ENCODE assay signal across 8 mouse cellular contexts in genomic region chr2:116071571-116072320, GRCm38 (mm10). TPM values are rescaled to one million over a fixed set of nuclear protein-coding genes. Genes with fewer than 3 reads are reported as not detected.
DNase-seq lines count a peak whose midpoint lies in the region; ATAC-seq and TF ChIP-seq lines count a peak whose summit lies in the region.

No protein-coding gene starts in this region.

- H3K4me1 ChIP-seq in forebrain, embryonic 13.5 days = peaks cover 48% of the 10 kb centered on the region
- H3K4me1 ChIP-seq in hindbrain, postnatal 0 days (ENCODE audit: insufficient read depth, low read length) = no peaks in the 10 kb centered on the region
- peaks cover 12% of the 10 kb centered on the region for H3K4me1 ChIP-seq in limb, embryonic 14.5 days (ENCODE audit: control insufficient read depth, insufficient read depth, low read length)
- peaks cover 14% of the 10 kb centered on the region for H3K4me1 ChIP-seq in midbrain, embryonic 11.5 days (ENCODE audit: control insufficient read depth, insufficient read depth, low read length)

- H3K36me3 ChIP-seq in forebrain, embryonic 13.5 days (ENCODE audit: poor library complexity, severe bottlenecking) = no peaks in the 10 kb centered on the region
- no peaks in the 10 kb centered on the region for H3K36me3 ChIP-seq in hindbrain, postnatal 0 days (ENCODE audit: insufficient read depth, low read length)
- no peaks in the 10 kb centered on the region for H3K36me3 ChIP-seq in limb, embryonic 14.5 days (ENCODE audit: control insufficient read depth, insufficient read depth, low read length)
- H3K36me3 ChIP-seq in midbrain, embryonic 11.5 days (ENCODE audit: control insufficient read depth, insufficient read depth, low read length) = no peaks in the 10 kb centered on the region

- no peaks in the 10 kb centered on the region for H3K9me3 ChIP-seq in forebrain, embryonic 13.5 days (replicated peaks)
- H3K9me3 ChIP-seq in hindbrain, postnatal 0 days (ENCODE audit: low read length) = no peaks in the 10 kb centered on the region
- no peaks in the 10 kb centered on the region for H3K9me3 ChIP-seq in limb, embryonic 14.5 days (ENCODE audit: control insufficient read depth, low read length)
- H3K9me3 ChIP-seq in midbrain, embryonic 11.5 days (ENCODE audit: control insufficient read depth, low read length) = no peaks in the 10 kb centered on the region

- peak; percentile 60 for DNase-seq in gastrocnemius, postnatal 10 days
- DNase-seq in gastrocnemius, adult 8-10 months (ENCODE audit: low spot score in 2 of 2) = no peak
- DNase-seq in adrenal gland, adult 8-10 months = peak; percentile 63
- DNase-seq in hindbrain, postnatal 0 days (ENCODE audit: low spot score) = peak; percentile 91
- peak; percentile 88 for DNase-seq in limb, embryonic 14.5 days (ENCODE audit: low spot score)
- peak; percentile 96 for DNase-seq in midbrain, embryonic 11.5 days (ENCODE audit: low spot score, missing footprints)

- peak overlapping the region; percentile 91 for H3K4me3 ChIP-seq in forebrain, embryonic 13.5 days
- peak overlapping the region; percentile 51 for H3K4me3 ChIP-seq in hindbrain, postnatal 0 days (ENCODE audit: low read length)
- peak overlapping the region; percentile 28 for H3K4me3 ChIP-seq in limb, embryonic 14.5 days (replicated peaks; ENCODE audit: low read length)
- H3K4me3 ChIP-seq in midbrain, embryonic 11.5 days (ENCODE audit: low read depth, low read length) = peak overlapping the region; percentile 81

- peaks cover 8% of the 10 kb centered on the region for H3K27me3 ChIP-seq in forebrain, embryonic 13.5 days
- H3K27me3 ChIP-seq in hindbrain, postnatal 0 days (ENCODE audit: insufficient read depth, low read length) = peaks cover 28% of the 10 kb centered on the region
- peaks cover 90% of the 10 kb centered on the region for H3K27me3 ChIP-seq in limb, embryonic 14.5 days (ENCODE audit: control insufficient read depth, insufficient read depth, low read length)
- peaks cover 39% of the 10 kb centered on the region for H3K27me3 ChIP-seq in midbrain, embryonic 11.5 days (ENCODE audit: control insufficient read depth, insufficient read depth, low read length)

- no peak for ATAC-seq in forebrain, embryonic 13.5 days
- ATAC-seq in hindbrain, postnatal 0 days = no peak
- ATAC-seq in limb, embryonic 14.5 days (ENCODE audit: low FRiP score, low read depth) = no peak
- no peak; the same call in 1 of the 2 replicates for ATAC-seq in midbrain, embryonic 11.5 days (ENCODE audit: low FRiP score)
- no peak for ATAC-seq in activated CD4-positive, CD25-positive, alpha-beta regulatory T cell, adult 4 months

- H3K9ac ChIP-seq in forebrain, embryonic 13.5 days = peak overlapping the region; percentile 95
- peak overlapping the region; percentile 56 for H3K9ac ChIP-seq in hindbrain, postnatal 0 days (replicated peaks; ENCODE audit: low read length)
- no peak overlapping the region for H3K9ac ChIP-seq in limb, embryonic 14.5 days (ENCODE audit: low read depth, low read length, severe bottlenecking)
- H3K9ac ChIP-seq in midbrain, embryonic 11.5 days (ENCODE audit: low read length) = peak overlapping the region; percentile 61

- H3K27ac ChIP-seq in forebrain, embryonic 13.5 days = peak overlapping the region; percentile 98
- H3K27ac ChIP-seq in hindbrain, postnatal 0 days = peak overlapping the region; percentile 69
- H3K27ac ChIP-seq in limb, embryonic 14.5 days (replicated peaks; ENCODE audit: low read depth, low read length) = no peak overlapping the region
- H3K27ac ChIP-seq in midbrain, embryonic 11.5 days (ENCODE audit: low read depth, low read length) = peak overlapping the region; percentile 6; the same call in 1 of the 2 replicates

- peak; percentile 77 for TF ChIP-seq CTCF in hindbrain, postnatal 0 days (IDR thresholded peaks at IDR 0.05; ENCODE audit: low read depth)

- peak overlapping the region; percentile 86 for H3K4me2 ChIP-seq in forebrain, embryonic 13.5 days
- peak overlapping the region; percentile 72 for H3K4me2 ChIP-seq in hindbrain, postnatal 0 days (ENCODE audit: low read depth, low read length)
- peak overlapping the region; percentile 41 for H3K4me2 ChIP-seq in limb, embryonic 14.5 days (replicated peaks; ENCODE audit: low read depth, low read length, severe bottlenecking)
- peak overlapping the region; percentile 81 for H3K4me2 ChIP-seq in midbrain, embryonic 11.5 days

- no peak for TF ChIP-seq POLR2A in limb, embryonic 14.5 days (IDR thresholded peaks at IDR 0.05; ENCODE audit: borderline replicate concordance, extremely low read depth, insufficient read depth, insufficient read length)

- WGBS in forebrain, embryonic 13.5 days = 1% methylated on average over 25 of the region's 25 CpGs
- under 1% methylated on average over 25 of the region's 25 CpGs for WGBS in hindbrain, postnatal 0 days
- WGBS in limb, embryonic 14.5 days = 2% methylated on average over 25 of the region's 25 CpGs
- WGBS in midbrain, embryonic 11.5 days = under 1% methylated on average over 25 of the region's 25 CpGs

RNA-seq across cellular contexts. Expression of gene Meis2, which starts 6.1 kb away (rescaled TPM):
- total RNA-seq in gastrocnemius, postnatal 10 days (2021) = 1 to 10 TPM; 4.0 to 5.2 TPM
- total RNA-seq in gastrocnemius, adult 8-10 months (2022) = 1 to 10 TPM in 2 of 4 experiments, under 1 TPM in 2; 0.56 to 1.9 (median 1.00) TPM
- 100 to 1,000 TPM; 197 to 340 (median 252) TPM for total RNA-seq in adrenal gland, adult 8-10 months (2022)
- 128 and 130 TPM in 2 replicates for polyA plus RNA-seq in forebrain, embryonic 13.5 days (2015; fragmentation: Nextera tagmentation; extraction: Ambion mirVana)
- 132 and 133 TPM in 2 replicates for total RNA-seq in hindbrain, postnatal 0 days (2014; rRNA removed)
- polyA plus RNA-seq in hindbrain, postnatal 0 days (2015; fragmentation: Nextera tagmentation; extraction: Ambion mirVana) = 94.4 and 105 TPM in 2 replicates
- polyA plus RNA-seq in limb, embryonic 14.5 days (2012; rRNA removed) = 16.2 and 26.2 TPM in 2 replicates
- 17.3 and 17.9 TPM in 2 replicates for polyA plus RNA-seq in limb, embryonic 14.5 days (2014; fragmentation: Nextera tagmentation; extraction: Ambion mirVana)
- 52.2 and 56.5 TPM in 2 replicates for polyA plus RNA-seq in midbrain, embryonic 11.5 days (2014; fragmentation: Nextera tagmentation; extraction: Ambion mirVana)
- under 1 TPM in 1 of 2 experiments, not detected in 1; 0.26 TPM for polyA plus RNA-seq in activated CD4-positive, CD25-positive, alpha-beta regulatory T cell, adult 4 months (2017; shearing (Covaris generic))

Comparison
In these comparisons a context has a peak if more than half of its experiments do, and no peak if none do; other contexts are left out.
1. DNase-seq: peak in gastrocnemius, postnatal 10 days (single experiment), adrenal gland, adult 8-10 months (single experiment), hindbrain, postnatal 0 days (single experiment), limb, embryonic 14.5 days (single experiment) and midbrain, embryonic 11.5 days (single experiment); none in gastrocnemius, adult 8-10 months (0 of 2).
2. H3K4me3 ChIP-seq: peak in every context shown above with its lines; median percentile 91 in forebrain, embryonic 13.5 days; 81 in midbrain, embryonic 11.5 days; 51 in hindbrain, postnatal 0 days; 28 in limb, embryonic 14.5 days.
3. RNA of gene Meis2, which starts 6.1 kb away (polyA plus RNA-seq): 128 to 130 TPM in forebrain, embryonic 13.5 days, 94.4 to 105 TPM in hindbrain, postnatal 0 days, 52.2 to 56.5 TPM in midbrain, embryonic 11.5 days and 16.2 to 26.2 TPM in limb, embryonic 14.5 days; 0.26 TPM in activated CD4-positive, CD25-positive, alpha-beta regulatory T cell, adult 4 months; every median in the first group is over 10 times any median in the second.
4. Peak in every context shown above with its lines, with median percentiles within 50 percentile points of each other: H3K4me2 ChIP-seq.